Mouse (Mus musculus) midbrain, embryonic 15.5 days (tissue): ENCODE data around the gene Hdgfl2. TPM values are rescaled to one million over a fixed set of nuclear protein-coding genes. Genes with fewer than 3 reads are reported as not detected.
"Not testable (repeated sequence)": the region's sequence is repeated elsewhere in the genome, so short reads cannot be mapped to it uniquely, and the experiment has no call there.

Experiments
- ATAC-seq: fragments of 200-750 bp; cut with Nextera tagmentation; replicated peaks from 2 replicates; pipeline ENCODE4 v1.8.0; 2017; ENCODE audit warnings: moderate TSS enrichment
- H3K27ac ChIP-seq: fragments of 300-500 bp; sonication (generic); 2 replicates; pipeline ENCODE4 v1.5.1; 2015; ENCODE audit warnings: mild to moderate bottlenecking, inconsistent platforms
- H3K27me3 ChIP-seq: fragments of 300-500 bp; sonication (generic); replicated peaks from 2 replicates; pipeline ENCODE4 v1.6.1; 2015; ENCODE audit warnings: inconsistent platforms
- H3K36me3 ChIP-seq: fragments of 300-500 bp; sonication (generic); replicated peaks from 2 replicates; pipeline ENCODE4 v1.6.1; 2015; ENCODE audit warnings: inconsistent platforms
- H3K4me1 ChIP-seq: fragments of 300-500 bp; sonication (generic); 2 replicates; pipeline ENCODE4 v1.6.1; 2015; ENCODE audit warnings: inconsistent platforms
- H3K4me2 ChIP-seq: fragments of 300-500 bp; sonication (generic); 2 replicates; pipeline ENCODE4 v1.6.1; 2015; ENCODE audit warnings: inconsistent platforms, mild to moderate bottlenecking, moderate library complexity
- H3K4me3 ChIP-seq: fragments of 300-500 bp; sonication (generic); 2 replicates; pipeline ENCODE4 v1.5.1; 2015; ENCODE audit warnings: mild to moderate bottlenecking, inconsistent platforms
- H3K9ac ChIP-seq: fragments of 300-500 bp; sonication (generic); 2 replicates; pipeline ENCODE4 v1.6.1; 2015; ENCODE audit warnings: mild to moderate bottlenecking, inconsistent platforms
- H3K9me3 ChIP-seq: fragments of 300-500 bp; sonication (generic); 2 replicates; pipeline ENCODE4 v1.6.1; 2016; ENCODE audit warnings: inconsistent platforms
- WGBS: fragments of 180-500 bp; shearing (Covaris S2); methylation state at CpG from one replicate; pipeline ENCODE4 v1.1.7; 2015; ENCODE audit warnings: mixed read lengths; 5-methylcytosine and 5-hydroxymethylcytosine counted together
- polyA plus RNA-seq: library from polyadenylated mRNA; unstranded; fragments of >200 nt; fragmentation: Nextera tagmentation; extraction: Ambion mirVana; gene quantifications from 2 replicates; pipeline ENCODE4 v1.2.1, GENCODE M21; 2015

Gene Hdgfl2
- polyA plus RNA-seq, 1 experiment from 2014 or later = 162 TPM

DNA sequence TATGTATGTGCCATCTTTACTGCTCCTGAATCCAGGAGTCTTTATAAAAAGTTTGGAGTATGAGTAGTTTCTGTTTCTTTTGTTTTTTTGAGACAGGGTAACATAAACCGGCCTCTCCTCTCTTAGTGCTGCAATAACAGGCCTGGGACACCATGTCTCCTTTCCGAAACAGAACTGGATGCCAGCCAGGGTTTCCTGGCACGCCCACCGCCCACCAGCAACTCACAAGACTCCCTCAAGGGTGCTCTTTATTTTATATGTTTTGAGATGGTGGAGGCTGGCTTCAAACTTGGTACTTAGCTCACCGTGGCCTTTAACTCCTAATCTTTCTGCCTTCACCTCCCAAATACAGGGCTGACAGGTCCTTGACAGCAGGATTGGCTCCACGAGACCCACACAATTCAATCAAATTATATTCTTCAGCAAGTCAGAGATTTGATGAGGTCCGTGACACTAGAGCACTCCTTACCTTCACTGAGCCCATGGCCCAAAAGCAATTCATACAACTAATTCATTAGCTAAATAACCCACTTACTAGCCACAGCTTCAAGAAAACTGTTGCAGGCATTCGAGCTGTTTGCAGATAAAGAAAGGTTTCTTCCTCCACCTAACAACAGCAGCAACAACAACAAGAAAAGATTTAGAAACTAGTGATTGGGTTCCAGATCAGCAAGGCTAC, 40.7 kb upstream of the Hdgfl2 start:
- Histone ChIP-seq H3K4me3 (no peak overlapping the region), H3K36me3 (no peaks in the 10 kb centered on the region), H3K27me3 (no peaks in the 10 kb centered on the region), H3K4me1 (peaks cover 40% of the 10 kb centered on the region), H3K9ac (no peak overlapping the region), H3K27ac (no peak overlapping the region), H3K9me3 (no peaks in the 10 kb centered on the region), H3K4me2 (no peak overlapping the region)
- no peak for ATAC-seq
- 89% methylated on average over 8 of the region's 8 CpGs for WGBS

- H3K27ac ChIP-seq = peak overlapping the region; percentile 75; the same call in 1 of the 2 replicates
- H3K36me3 ChIP-seq = no peaks in the 10 kb centered on the region
- H3K9me3 ChIP-seq = no peaks in the 10 kb centered on the region
- H3K4me3 ChIP-seq = peak overlapping the region; percentile 88
- H3K4me2 ChIP-seq = peak overlapping the region; percentile 95
- no peak overlapping the region for H3K9ac ChIP-seq
- 82% methylated on average over 4 of the region's 4 CpGs for WGBS
- ATAC-seq = no peak
- no peaks in the 10 kb centered on the region for H3K27me3 ChIP-seq
- H3K4me1 ChIP-seq = peaks cover 34% of the 10 kb centered on the region
These were observed 40.1 kb upstream of the Hdgfl2 start for GRCm38 (mm10) chr17:56039345-56039744.

DNA sequence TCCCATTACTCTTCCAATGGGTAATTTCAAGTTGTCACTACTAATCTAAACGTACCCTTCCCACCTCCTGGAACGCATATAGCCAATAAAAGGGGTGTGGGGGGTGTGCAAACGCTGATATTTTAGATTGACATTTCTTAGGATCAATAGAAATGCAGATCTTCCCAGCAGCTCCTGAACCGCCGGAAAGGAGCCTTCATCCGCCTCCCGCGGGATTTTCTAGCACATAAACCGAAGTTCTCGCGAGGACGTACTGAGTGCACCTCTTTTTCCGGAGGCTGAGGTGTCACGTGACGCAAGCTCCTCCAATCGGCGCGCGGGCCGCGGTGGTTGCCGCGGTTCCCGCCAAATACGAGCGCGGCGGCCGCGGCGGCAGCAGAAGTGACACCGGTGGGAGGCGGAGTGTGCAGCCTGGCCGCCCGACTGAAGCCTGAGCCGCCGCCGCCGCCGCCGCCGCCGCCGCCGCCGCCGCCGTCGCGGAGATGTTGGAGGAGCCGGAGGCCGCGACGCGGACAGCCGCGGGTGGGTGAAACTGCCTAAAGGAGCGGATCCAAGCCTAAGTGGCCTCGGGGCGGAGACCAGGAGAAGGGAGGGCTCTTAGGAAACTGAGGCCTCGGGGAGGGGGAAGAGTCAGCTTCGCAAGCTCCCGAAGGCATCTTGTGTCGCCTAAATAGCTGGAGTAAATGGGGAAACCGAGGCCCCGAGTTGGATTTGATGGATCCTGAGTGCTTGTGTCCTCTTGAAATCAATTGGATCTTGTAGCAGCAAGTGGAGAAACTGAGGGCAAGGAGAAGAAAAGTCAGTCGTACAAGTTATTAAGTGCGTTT, 39.2 kb upstream of the Hdgfl2 start, which contains the start of gene Chaf1a:
Chaf1a (plus strand) TSS at position 410 of the 827 bp plus-strand sequence.
- peaks cover 25% of the 10 kb centered on the region for H3K4me1 ChIP-seq
- H3K27me3 ChIP-seq = no peaks in the 10 kb centered on the region
- peak; percentile 82 for ATAC-seq
- H3K27ac ChIP-seq = peak within 1 kb of the TSS; percentile 75
- H3K4me2 ChIP-seq = peak within 1 kb of the TSS; percentile 95
- H3K4me3 ChIP-seq = peak within 1 kb of the TSS; percentile 88
- peak within 1 kb of the TSS; percentile 50 for H3K9ac ChIP-seq
- under 1% methylated on average over 68 of the region's 68 CpGs for WGBS
- H3K36me3 ChIP-seq = no peaks in the 10 kb centered on the region
- no peaks in the 10 kb centered on the region for H3K9me3 ChIP-seq

GRCm38 (mm10) chr17:56040857-56041163, 38.6 kb upstream of the Hdgfl2 start:
- H3K9ac ChIP-seq = peak overlapping the region; percentile 50
- peak overlapping the region; percentile 88 for H3K4me3 ChIP-seq
- ATAC-seq = no peak
- H3K4me1 ChIP-seq = peaks cover 19% of the 10 kb centered on the region
- H3K9me3 ChIP-seq = no peaks in the 10 kb centered on the region
- no peak overlapping the region for H3K27ac ChIP-seq
- H3K36me3 ChIP-seq = no peaks in the 10 kb centered on the region
- whole genome bisulfite sequencing = 1% methylated on average over 12 of the region's 12 CpGs
- no peaks in the 10 kb centered on the region for H3K27me3 ChIP-seq
- H3K4me2 ChIP-seq = peak overlapping the region; percentile 95

DNA sequence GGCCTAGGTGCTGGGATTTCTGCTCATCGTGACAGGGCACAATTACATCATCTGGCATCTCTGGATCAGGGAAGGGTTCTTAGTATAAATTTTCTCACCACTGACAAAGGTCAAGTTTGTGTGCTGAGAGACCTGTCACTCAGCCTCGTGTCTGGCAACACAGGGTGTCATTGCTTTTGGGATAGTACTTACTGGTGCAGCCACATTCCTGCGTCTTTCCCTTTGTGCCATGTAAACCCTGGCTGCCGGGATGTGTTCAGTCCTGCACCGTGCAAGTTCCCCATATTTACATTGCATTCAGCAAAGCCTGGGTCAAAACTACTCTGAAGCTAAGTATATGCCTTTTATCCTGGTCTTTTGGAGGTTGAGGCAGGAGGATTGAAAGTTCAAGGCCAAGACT, 28.1 kb upstream of the Hdgfl2 start:
- Histone ChIP-seq H3K4me2 (no peak overlapping the region), H3K4me3 (no peak overlapping the region), H3K27me3 (no peaks in the 10 kb centered on the region), H3K27ac (no peak overlapping the region), H3K9ac (no peak overlapping the region), H3K36me3 (no peaks in the 10 kb centered on the region; the same call in 1 of the 2 replicates), H3K4me1 (no peaks in the 10 kb centered on the region), H3K9me3 (no peaks in the 10 kb centered on the region)
- no peak for ATAC-seq
- WGBS = 91% methylated on average over 5 of the region's 5 CpGs

DNA sequence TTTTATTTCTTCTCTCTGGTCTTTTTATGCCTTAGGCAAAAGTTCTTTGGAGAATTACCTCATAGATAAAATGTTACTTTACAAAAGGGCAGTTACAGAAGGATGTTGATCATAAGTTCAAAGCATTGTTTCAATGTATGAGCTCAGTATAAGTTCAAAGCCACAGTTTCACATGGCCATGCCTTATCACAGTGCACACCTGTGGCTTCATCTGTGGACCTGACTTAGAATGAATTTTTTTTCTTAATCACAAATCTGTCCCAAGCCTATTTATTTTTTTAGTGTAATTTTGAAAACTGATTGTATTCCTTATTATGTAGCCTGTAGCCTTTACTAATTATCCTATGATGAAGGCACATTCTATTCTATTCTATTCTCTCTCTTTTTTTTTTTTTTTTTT, 24.5 kb upstream of the Hdgfl2 start:
- no peak for ATAC-seq
- H3K4me2 ChIP-seq = no peak overlapping the region
- H3K4me1 ChIP-seq = no peaks in the 10 kb centered on the region
- no peak overlapping the region for H3K9ac ChIP-seq
- H3K4me3 ChIP-seq = no peak overlapping the region
- no peaks in the 10 kb centered on the region for H3K9me3 ChIP-seq
- H3K27ac ChIP-seq = no peak overlapping the region
- H3K36me3 ChIP-seq = no peaks in the 10 kb centered on the region
- no peaks in the 10 kb centered on the region for H3K27me3 ChIP-seq

DNA sequence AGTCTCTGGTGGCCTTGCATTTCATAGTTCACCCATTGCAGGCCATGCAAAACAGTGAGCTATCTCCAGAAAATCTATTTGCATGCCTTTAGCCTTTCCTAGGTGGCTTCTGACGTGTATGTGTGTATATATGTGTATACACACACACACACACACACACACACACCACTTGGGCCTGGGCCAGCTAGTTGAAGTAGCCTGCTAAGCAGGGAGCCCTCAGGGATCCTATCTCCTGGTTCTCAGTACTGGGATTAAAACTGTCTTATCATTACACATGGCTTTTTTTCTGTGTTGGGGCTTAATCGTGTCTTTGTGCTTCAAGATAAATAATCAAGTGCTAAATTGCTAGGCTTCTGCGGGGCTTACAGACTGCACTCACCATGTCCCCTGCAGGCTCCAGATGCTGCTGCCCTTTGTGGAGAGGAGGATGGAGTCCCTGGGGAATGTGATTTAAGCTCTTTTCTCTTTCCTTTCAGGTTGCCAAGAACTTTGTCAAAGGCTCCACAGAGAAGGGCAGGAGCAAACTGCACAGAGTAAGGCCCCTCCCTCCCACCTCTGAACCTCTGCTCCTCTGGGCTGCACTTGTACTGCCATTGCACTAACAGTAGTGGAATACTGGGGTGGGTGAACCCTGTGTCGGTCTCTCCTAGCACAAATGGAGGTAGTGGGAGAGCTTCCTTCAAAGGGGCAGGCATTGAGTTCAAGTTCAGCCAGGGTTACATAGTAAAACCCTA, 23.3 kb upstream of the Hdgfl2 start:
- H3K27me3 ChIP-seq = no peaks in the 10 kb centered on the region

DNA sequence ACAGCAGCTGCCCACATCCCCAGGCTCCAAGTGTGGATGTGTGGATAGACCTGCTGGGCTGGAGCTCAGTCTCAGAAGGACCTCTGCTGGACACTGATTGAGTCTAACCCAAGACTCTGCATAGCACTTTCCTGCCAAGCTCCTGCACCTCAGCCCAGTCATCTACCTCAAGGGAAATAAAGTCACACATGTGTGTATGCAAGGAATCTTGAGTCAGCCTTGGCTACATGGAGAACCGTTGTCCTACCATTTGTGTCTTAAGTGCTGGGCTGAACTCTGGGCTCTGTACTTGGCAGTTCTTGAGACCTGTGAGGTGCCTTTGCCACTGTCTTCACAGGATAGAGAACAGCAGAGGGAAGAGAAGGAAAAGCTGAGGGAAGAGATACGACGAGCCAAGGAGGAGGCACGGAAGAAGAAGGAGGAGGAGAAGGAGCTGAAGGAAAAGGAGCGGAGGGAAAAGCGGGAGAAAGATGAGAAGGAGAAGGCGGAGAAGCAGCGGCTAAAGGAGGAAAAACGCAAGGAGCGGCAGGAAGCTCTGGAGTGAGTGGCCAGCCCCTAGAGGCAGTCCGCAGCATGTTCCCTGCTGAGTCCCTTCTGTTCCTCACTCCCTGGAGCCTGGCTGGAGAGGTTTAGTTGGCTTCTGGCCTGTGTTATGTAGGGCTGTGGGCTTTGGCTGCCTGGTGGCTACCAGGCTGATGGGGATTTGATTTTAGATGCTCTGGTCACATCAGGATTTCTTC, 21.9 kb upstream of the Hdgfl2 start:
- Histone ChIP-seq H3K27ac (no peak overlapping the region), H3K27me3 (no peaks in the 10 kb centered on the region), H3K9me3 (no peaks in the 10 kb centered on the region), H3K4me3 (no peak overlapping the region), H3K4me1 (no peaks in the 10 kb centered on the region), H3K4me2 (no peak overlapping the region), H3K9ac (no peak overlapping the region), H3K36me3 (no peaks in the 10 kb centered on the region)
- no peak for ATAC-seq
- WGBS = 81% methylated on average over 11 of the region's 11 CpGs

More for the DNA sequence above, 23.3 kb upstream of the Hdgfl2 start:
- Histone ChIP-seq H3K36me3 (no peaks in the 10 kb centered on the region), H3K4me2 (no peak overlapping the region), H3K9ac (no peak overlapping the region), H3K9me3 (no peaks in the 10 kb centered on the region), H3K27ac (no peak overlapping the region), H3K4me3 (no peak overlapping the region), H3K4me1 (no peaks in the 10 kb centered on the region)
- peak; percentile 66 for ATAC-seq
- WGBS = 47% methylated on average over 4 of the region's 4 CpGs

DNA sequence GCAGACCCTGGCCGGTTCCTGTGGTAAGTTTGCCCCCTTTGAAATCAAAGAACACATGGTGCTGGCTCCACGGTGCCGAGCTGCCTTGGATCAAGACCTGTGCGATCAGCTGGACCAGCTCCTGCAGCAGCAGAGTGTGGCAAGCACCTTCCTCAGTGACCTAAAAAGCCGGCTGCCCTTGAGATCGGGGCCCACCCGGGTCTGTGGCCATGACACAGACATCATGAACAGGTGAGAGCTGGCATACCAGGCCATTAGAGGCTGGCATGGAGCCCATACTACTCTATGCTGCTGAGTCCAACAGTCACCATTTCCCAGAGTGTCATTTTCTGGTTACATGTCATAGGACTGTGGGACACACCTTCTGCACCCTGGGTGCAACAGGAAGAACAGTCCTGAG, 17.4 kb upstream of the Hdgfl2 start:
- Histone ChIP-seq H3K9me3 (no peaks in the 10 kb centered on the region), H3K4me3 (no peak overlapping the region), H3K27me3 (no peaks in the 10 kb centered on the region), H3K36me3 (peaks cover 5% of the 10 kb centered on the region; the same call in 1 of the 2 replicates), H3K27ac (no peak overlapping the region), H3K4me2 (no peak overlapping the region), H3K9ac (no peak overlapping the region), H3K4me1 (no peaks in the 10 kb centered on the region)
- no peak for ATAC-seq
- WGBS = 95% methylated on average over 7 of the region's 7 CpGs

GRCm38 (mm10) chr17:56065715-56066114, 13.7 kb upstream of the Hdgfl2 start:
- H3K4me1 ChIP-seq, H3K9me3 ChIP-seq, H3K27me3 ChIP-seq, H3K4me2 ChIP-seq, H3K4me3 ChIP-seq, H3K9ac ChIP-seq, ATAC-seq, H3K27ac ChIP-seq: not testable (repeated sequence)
- 83% methylated on average over 6 of the region's 6 CpGs for WGBS
- peaks cover 40% of the 10 kb centered on the region for H3K36me3 ChIP-seq

DNA sequence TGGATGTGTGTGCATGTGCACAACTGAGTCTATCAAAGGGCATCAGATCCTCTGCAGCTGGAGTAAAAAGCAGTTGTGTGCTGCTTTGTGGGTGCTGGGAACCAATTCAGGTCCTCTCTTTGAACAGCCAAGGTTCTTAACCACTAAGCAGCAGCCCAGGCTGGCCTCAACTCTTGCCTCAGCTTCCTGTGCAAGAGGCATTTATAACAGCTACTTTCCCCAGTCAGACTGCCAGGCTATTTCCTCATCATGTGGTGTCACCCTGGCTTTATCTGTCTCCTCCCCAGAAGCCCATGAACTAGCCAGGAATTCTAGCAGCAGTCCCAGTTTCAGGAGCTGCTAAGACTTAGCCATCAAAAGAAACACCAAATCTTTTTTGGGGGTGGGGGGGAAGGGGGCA, 13.0 kb upstream of the Hdgfl2 start:
- no peaks in the 10 kb centered on the region for H3K9me3 ChIP-seq
- H3K4me3 ChIP-seq = no peak overlapping the region
- H3K27me3 ChIP-seq = no peaks in the 10 kb centered on the region
- H3K9ac ChIP-seq = no peak overlapping the region
- no peak overlapping the region for H3K4me2 ChIP-seq
- no peaks in the 10 kb centered on the region for H3K4me1 ChIP-seq
- ATAC-seq = no peak
- peaks cover 47% of the 10 kb centered on the region for H3K36me3 ChIP-seq
- H3K27ac ChIP-seq = no peak overlapping the region

GRCm38 (mm10) chr17:56069066-56069465, 10.4 kb upstream of the Hdgfl2 start:
- no peak overlapping the region for H3K4me2 ChIP-seq
- H3K27me3 ChIP-seq = no peaks in the 10 kb centered on the region
- H3K4me3 ChIP-seq = no peak overlapping the region
- WGBS = 94% methylated on average over 14 of the region's 14 CpGs
- no peak overlapping the region for H3K27ac ChIP-seq
- no peak overlapping the region for H3K9ac ChIP-seq
- peaks cover 58% of the 10 kb centered on the region for H3K36me3 ChIP-seq
- H3K4me1 ChIP-seq = peaks cover 7% of the 10 kb centered on the region
- H3K9me3 ChIP-seq = no peaks in the 10 kb centered on the region
- ATAC-seq = no peak
